Mouse (Mus musculus) testis, postnatal 10 days (tissue): ENCODE results near the gene Tldc1.
A peak's percentile ranks its signal among the peaks of the same experiment; 100 is the strongest.

Experiments used
- DNase-seq: peaks from one replicate; pipeline ENCODE4 v3.0.0; 2021; ENCODE audit warnings: low spot score

Tldc1 gene

DNA sequence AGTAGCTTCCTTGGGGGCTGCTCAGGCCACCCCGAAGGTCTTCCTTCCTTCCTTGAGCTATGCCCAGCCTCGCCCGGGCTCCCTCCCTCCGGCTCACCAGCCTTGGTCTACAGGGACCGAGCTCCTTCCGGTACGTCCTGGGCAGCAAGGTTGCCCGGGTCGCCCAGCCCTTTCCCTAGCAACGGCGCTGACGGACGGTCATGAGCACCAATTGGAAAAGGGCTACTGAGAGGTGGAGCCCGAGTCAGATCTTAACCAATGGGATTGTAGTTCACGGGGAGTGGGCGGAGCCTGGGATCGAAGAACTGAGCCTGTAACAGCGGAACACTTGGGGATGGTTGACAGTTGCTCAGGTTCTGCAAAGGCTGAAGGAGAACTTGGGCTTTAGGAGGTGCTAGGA is at the start of gene Tldc1:
Gene Tldc1, minus strand, starts transcription at position 154 of the 400 bp plus-strand sequence.
- peak; percentile 100 for DNase-seq

DNA sequence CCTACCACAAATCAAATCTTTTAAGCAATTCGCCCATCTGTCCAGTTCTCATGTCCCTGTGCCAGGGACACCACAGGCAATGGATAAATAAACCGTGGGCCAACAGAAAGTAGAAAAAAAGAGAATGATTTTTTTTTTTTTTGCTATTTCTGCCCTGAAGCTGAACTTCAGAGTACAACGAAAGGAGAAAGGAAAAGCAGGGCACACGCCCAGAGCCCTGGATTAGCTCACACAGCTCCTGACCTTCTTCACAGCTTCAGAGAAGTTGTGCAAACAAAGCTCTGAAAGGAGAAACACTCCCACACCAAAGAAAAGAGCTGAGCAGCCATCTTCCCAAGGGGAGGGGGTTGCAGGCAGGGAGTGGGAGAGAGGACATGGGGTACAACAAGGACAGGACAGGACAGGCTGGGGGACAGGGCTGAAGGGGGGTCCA is 49.5 kb upstream of the Tldc1 start:
- DNase-seq = no peak

DNA sequence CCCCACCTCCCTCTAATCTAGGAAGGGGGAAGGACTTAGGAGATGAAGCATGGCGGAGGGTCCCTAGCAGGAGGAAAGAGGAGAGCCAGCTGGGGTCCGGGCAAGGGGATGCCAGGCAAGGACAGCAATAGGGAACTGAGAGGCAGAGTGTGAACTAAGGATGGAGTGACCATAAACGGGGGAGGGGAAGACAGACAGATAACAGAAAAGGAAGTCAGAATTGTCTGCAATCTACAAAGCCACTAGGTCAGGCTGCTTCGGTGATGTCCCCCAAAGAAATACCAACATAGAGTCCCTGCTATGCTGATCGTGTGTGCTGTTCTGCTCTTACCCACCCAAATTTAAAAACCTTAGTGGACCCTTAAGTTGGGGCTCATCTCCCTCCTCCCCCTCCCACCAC is 48.8 kb upstream of the Tldc1 start:
- no peak for DNase-seq

DNA sequence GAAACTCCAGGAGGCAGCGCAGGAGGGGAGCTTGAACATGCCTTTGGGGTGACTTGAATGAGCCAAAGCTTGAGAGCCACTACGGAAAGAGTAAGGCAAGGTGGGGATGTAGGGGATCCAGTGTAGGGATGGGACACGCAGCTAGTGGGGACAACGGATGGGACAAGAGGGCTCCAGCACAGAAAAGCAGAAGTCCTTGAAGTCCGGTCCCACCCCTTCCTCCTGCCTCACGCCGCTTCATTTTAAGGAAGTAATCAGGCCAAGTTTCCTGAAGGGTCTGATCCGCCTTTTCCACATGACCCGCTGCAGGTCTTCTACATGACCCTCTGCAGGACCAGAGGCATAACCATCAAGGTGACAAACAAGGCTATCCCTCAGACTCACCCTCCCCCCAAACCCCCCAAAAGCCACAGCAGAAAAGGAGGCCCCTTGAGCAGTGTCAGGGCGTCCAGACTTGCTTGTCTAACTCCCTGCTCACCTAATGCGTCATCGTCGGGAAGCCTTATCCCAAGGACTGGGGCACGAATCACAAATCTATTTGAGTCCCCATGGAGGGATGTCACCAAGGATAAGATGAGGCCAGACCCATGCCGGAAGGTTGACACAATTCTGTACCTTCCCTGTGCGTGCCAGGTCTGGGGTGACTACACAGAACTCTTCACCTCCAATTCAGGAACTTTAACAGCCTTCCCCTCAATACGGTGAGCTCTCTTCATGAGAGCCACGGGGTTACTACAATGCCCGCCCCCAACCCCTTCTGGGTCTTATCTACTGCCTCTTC is 47.9 kb upstream of the Tldc1 start:
- DNase-seq = no peak

DNA sequence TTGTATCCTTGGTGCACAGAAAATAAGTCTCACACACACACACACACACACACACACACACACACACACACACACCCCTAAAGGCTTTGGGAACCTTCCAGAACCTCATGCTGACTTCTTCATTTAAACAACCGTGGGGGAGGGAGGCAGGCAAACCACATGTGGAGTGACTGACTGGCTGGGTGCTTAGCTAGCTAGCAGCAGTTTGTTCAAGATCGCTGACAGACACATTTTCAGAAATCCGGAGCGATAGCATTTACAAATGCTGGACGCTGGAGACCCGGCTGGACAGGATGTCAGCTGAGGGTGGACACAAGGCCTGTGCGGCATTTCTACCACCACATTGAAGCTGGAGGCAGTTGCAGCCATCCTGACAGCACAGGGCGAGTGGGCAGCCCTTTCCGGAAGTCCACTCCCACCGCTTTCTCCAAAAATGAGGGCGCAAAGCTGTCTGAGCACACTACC is 46.6 kb upstream of the Tldc1 start:
- no peak for DNase-seq

DNA sequence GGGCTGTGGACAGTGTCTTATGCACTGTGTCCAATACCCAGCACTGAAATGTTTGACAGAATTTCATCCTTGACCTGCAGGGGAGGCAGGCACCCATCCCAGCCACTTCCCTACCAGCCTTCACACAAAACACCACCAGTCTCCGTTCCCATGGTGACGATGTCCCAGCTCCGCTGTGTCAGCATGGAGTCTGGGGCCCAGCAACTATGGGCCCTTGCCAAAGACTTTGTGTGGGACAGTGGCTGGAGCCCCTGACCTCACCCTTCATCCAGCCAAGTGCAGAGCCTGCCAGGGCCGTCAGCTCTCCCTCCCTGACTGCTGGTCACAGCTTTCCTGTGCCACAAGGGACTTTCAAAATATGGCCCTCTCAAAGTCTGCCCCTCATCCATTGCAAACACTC is 45.9 kb upstream of the Tldc1 start:
- no peak for DNase-seq

DNA sequence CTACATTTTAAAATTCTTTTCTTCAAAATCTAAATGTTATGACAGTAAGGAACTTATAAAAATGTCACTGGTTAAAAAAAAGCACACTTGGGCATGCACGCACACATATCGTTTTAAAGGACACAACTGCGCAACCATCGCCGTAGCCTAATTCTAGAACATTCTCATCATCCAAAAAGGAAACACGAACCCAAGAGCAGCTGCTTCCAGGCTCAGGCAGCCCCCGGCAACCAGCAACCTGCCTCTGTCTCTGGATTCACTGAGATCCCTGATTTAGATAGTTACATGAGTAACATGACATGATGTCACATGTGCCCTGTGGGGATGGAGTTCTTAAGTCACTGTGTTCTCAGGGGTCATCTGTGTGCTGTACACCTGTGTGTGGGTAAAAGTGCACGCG is 45.1 kb upstream of the Tldc1 start:
- DNase-seq = no peak

DNA sequence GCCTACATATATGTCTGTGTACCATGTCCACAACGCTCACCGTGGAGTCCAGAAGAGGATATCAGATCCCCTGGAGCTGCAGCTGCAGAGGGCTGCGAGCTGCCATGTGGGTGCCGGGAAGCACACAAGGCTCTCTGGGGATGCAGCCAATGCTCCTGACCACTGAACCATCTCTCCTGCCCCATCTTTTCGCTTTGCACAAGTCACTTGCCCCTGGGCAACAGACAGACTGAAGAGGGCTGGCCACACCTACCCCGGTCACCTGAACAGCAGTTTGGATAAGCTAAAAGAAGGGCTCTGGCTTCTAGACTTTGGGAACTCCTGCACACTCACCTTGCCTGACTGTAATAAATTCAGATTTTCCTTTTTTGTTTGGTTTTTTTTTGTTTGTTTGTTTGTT is 43.5 kb upstream of the Tldc1 start:
- DNase-seq = no peak

DNA sequence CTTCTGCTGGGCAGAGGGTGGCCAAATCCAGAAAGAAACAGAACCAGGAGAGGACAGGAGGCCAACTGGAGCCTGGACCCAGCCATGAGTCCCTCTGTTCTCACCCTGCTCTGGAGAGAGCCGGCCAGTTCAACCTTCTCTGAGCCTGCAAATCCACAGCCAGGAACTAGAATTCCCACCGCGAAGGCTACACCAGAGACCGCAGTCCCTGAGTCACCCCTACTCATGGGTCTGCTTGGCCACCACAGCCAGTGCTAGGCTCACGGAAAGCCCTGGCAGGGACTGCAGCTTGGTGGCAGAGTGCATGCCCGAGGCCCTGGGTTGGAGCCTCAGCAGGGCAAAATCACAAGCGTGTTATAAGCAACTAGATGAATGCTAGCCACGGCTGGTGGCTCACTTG is 41.8 kb upstream of the Tldc1 start:
- DNase-seq = no peak

DNA sequence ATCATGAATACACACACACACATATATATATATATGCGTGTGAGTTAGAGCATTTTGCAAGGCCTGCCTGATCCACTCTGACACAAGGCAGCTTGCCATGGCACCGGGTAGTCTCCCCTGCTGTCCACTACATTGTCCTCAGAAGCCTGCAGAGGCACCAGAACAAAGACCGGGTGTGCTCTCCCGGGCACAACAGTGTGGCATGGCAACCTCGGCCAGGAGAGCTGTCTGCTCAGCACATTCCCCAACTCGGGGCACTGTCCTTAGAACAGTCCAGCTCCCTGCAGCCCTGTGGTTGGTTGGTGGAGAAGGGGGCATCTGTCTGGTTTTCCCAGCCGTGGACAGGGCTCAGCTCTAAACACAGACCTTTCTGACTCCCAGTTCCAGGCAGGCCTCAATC is 41.1 kb upstream of the Tldc1 start:
- DNase-seq = no peak

DNA sequence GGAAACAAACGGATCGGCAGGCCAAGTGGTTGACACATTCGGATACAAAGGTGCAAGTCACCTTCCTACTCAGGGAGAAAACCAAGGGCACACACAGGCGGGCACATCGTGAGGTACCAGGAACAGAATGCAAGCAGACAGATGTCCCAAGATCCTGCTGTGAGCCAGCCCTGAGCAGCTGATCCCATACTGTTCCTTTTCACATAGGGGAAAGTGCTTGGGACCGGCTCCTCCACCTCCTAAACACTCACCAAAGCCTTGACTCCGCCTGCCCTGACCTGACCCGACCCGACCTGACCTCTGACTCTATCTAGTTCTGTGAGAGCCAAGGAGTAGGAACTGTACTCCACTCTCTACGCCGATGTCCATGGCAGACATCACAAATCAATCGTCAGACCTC is 39.2 kb upstream of the Tldc1 start:
- DNase-seq = peak; percentile 53

DNA sequence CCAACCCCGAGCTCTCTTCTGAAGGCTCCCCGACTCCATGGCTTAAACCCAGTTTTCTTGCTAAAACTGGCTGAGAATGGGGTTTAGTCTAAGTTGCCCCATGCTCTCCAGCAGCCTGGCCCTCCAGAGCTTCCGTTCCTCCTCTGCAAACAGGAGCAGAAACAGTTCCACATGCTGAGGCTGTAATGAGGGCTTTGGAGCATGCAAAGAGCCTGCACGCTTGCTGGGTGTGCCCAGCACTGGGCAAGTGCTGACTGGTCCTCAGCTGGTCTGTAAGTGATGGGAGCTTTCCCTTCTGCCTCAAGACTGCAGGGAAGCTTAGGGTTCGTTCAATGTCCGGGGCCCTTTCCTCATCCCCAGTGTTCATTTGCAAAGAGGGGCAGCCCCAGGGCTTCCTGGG is 38.0 kb upstream of the Tldc1 start:
- DNase-seq = no peak

DNA sequence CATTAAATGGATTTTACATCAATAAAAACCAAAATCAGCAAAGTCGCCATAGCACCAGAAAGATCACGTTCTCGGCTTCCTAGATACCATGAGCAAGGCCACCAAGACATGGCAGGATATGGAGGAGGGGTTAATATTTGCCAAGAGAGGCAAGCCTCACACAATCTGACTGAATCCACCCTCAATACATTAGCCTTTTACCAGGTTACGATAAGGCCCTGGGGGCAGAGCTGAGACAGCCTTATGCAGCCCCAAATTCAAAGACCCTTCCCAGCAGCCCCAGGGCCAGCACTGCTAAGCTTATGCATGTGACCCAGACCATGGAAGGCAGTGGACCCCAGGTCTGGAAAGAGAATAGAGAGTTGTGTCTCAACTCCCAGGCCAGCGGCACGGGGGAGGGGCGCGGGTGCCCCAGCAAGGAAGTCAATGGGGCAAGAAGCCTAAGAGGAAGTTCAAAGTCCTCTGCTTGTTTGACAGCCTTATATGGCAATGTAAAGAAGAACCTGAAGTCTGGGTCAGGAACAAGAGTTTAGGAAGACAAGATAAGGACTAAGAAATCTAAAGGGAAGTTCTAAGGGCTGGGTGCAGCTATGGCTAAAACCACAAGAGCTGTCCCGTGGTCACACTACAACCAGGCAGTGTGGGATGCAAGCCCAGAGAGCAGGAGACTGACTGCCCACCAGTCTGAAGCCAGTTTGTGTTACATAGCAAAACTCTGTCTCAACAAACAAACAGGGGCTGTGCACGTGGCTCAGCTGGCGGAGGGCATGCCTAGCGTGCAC is 34.6 kb upstream of the Tldc1 start:
- DNase-seq = no peak

DNA sequence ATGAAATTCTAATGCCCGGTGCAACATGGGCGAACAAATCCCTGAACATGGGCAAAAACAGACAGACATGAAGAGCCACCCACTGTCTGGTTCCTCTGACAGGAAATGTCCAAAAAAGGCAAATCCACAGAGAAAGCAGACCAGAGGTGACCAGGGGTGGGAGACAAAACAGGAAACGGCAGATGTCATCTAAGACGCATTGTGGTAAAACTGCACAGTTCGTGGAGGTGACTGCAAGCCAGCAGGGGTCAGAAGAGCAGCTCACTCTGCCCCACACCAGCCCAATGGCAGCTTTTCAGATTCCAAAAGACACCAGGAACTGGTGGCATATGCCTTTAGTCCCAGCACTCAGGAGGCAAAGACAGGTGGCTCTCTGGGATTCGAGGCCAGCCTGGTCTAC is 33.7 kb upstream of the Tldc1 start:
- DNase-seq = no peak

DNA sequence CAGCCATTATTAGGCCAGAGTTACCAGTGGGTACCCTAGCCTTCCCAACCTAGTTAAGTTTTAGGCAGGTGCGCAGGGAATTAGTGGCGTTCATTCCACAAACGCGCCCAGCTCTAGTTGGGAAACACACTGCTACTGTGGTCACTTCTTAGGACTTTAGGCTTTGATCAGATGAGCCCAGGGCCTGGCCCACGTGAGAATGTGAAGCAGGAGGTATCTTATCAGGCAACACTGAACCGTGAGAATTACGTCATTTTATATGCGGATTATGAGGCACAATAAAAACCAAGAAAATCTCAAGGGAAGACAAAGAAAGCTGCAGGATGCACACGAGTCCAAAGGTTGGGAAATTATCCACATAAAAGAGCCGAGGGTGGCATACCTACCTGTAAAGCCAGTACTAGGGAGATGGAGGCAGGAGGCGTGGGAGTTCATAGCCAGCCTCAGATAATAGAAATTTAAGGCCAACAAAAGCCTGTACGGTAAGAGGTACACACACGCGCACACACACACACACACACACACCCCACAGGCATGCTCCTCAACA is 32.8 kb upstream of the Tldc1 start:
- no peak for DNase-seq

DNA sequence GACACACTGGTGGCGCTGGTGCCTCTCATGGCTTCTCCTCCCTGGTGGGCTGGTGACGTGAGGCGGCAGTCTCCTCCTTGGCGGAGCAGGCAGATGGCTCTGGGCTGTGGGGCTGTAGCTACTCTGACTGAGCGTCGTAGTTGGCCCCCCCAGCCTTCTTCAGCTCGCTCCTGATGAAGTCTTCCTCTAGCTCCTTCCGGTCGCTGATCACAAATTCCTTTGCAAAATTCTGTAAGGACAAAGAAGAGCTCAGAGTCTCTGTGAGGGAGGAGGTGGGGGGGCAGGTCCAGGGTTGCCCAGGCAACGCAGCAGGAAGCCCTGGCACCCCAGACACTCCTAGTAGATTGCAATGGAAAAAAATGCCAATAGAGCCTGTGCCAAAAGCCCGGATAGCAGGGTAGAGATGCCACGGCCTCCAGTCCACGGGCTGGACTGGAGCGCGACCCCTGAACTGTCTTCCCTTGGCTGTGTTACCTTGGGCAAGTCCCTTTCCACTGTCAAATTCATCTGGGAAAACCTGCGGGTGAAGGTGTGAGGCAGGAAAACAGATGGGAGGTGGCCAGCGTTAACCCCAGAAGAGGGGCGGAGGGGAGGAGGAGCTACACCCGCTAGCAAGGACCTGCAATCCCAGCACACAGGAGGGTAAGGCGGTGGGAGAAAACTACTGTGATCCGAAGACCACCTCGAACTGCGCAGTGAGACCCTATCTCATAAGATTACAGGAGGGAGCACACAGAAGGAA is 32.1 kb upstream of the Tldc1 start:
- DNase-seq = no peak

DNA sequence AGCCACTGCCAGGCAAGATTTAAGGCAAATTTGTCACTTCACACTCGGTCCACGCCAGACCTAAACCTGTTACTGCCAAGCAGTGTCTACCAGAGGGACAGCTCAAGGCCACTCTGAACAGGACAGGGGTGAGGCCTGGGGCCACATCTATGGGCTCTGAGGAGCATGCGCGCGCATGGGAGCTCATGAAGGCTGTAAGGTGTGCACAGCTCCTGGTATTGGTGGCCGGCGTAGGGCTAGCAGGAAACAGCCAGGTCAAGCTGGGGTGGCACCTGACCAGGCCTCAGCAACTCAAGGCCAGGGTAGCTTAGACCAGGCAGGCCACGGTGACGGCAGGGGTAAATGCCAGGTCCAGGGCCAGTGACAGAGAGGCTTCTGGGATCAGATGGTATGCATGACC is 31.4 kb upstream of the Tldc1 start:
- no peak for DNase-seq

DNA sequence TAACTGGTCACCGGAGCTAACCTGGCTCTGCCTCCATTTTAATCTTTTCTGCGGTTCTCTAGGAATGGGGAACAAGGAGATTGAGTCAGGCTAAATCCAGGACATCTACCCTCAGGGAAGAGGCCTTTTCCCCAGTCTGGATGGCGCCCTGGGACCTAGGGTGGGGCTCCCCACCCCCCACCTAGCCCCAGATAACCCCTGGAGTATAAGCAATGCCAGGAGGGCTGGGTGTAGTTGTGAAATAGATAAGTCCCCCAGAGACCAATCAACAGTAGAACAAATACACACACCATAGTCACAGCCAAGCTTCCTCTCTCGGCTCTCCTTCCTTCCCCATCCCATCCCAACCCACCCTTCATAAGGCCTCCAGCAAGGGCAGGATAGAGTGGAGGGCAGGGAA is 29.5 kb upstream of the Tldc1 start:
- no peak for DNase-seq

DNA sequence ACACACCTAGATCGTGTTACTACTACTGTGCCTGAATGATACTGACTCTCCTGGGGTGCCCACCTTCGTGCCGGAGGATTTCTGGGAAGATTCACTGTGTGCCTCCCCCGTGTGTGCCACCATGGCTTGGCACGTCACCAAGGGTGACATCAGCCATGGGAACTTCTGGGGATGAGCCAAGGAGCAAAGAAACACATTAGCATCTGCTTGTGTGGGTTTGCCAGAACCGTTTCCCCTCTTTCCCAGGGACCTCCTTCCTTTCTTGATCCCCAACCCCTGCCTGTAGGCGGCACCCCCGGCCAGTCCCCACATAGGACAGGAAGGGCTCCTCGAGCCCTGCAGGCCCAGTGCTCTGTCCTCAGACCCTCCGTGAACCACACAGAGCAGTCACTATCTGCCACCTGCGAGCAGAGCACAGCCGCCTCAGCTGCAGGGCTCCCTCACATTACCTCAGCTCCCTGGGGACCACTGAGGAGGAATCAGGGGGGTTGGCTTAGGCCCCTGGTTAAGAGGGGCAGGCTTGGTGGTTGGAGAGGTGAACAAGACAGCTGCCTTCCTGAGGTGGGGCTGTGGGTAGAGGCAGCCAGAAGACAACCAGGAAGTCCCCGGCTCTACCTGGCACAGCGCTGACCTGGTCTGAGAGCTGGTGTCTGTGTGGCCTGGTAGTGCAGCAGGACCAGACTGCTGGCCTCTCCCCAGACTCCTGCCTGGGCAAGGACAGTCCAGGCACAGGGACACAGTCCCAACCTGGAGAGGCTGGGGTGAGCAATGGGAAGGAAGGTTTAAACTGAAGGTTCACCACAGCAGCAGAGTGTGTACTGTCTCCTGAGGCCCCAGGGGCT is 28.4 kb upstream of the Tldc1 start:
- peak; percentile 80 for DNase-seq

DNA sequence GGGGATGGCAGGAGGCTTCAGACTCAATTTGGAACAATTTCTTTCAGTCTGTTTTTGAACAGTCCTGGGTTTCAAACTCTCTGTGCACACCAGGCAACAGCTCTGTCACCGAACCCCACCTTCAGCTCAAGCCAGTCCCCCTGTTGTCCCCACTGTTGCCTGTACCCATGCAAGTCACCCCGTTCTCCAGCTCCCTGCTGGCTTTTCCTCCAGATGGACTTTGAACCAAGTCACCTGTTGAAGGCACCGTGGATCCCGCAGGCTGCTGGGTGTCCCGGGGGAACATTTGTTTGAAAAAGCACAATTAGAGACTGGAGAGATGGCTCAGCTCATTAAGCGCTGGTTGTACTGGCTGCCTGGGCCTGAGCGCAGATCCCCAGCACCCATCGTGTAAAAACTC is 27.1 kb upstream of the Tldc1 start:
- no peak for DNase-seq

DNA sequence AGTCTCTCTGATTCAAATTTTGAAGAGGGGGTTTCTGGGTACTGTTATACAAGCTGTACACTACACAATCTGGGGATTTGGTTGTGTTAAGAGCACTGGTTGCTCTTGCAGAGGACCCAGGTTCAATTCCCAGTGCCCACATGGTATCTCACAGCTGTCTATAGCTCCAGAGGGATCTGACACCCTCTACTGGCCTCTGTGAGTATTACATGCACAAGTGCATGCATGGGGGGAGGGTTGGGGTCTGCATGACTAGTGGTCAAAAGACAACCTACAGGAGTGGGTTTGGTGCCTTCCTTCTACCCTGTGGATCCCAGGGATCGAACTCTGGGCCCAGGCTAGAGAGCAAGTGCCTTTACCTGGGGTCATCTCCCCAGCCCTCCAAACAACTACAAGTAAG is 24.4 kb upstream of the Tldc1 start:
- DNase-seq = no peak

DNA sequence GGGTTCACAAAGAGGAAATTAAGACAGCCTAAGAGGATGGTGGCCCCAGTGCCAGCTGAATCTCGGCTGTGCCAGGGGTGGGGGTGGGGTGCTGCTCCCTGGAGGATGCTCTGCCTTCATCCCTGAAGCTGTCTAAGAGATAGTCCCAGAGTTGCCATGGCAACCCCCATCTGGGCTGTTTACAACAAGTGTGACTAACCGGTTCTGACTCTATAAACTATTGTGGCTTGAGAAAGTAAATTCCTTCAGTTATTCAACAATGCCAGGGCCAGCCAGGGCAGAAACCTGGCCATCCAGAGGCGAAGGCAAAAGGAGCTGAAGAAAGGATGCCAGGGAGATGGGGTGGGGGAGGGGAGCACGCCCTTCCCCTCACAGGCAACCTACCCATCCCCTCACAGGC is 23.0 kb upstream of the Tldc1 start:
- DNase-seq = no peak
